Mouse (Mus musculus): ENCODE data around the gene Pfn4. TPM values are rescaled to one million over a fixed set of nuclear protein-coding genes. Genes with fewer than 3 reads are reported as not detected.
"Not testable (repeated sequence)": the region's sequence is repeated elsewhere in the genome, so short reads cannot be mapped to it uniquely, and the experiment has no call there.

Pfn4 gene
- polyA plus RNA-seq, 2 experiments: 2.4 to 4.8 TPM

- TF ChIP-seq POLR2A (IDR thresholded peaks at IDR 0.05; ENCODE audit: borderline replicate concordance, extremely low read depth, insufficient read depth, insufficient read length): no peak
- H3K4me3 ChIP-seq (replicated peaks; ENCODE audit: low read length): no peak overlapping the region
- H3K9me3 ChIP-seq (ENCODE audit: control insufficient read depth, low read length): no peaks in the 10 kb centered on the region
- no peaks in the 10 kb centered on the region for H3K27me3 ChIP-seq (ENCODE audit: control insufficient read depth, insufficient read depth, low read length)
- H3K36me3 ChIP-seq (ENCODE audit: control insufficient read depth, insufficient read depth, low read length): no peaks in the 10 kb centered on the region
- no peak overlapping the region for H3K9ac ChIP-seq (ENCODE audit: low read depth, low read length, severe bottlenecking)
- DNase-seq (ENCODE audit: low spot score) (no peak), ATAC-seq (ENCODE audit: low FRiP score, low read depth) (no peak)
- H3K4me1 ChIP-seq (ENCODE audit: control insufficient read depth, insufficient read depth, low read length): no peaks in the 10 kb centered on the region
- H3K4me2 ChIP-seq (replicated peaks; ENCODE audit: low read depth, low read length, severe bottlenecking): no peak overlapping the region
- 69% methylated on average over 4 of the region's 4 CpGs for WGBS
- no peak overlapping the region for H3K27ac ChIP-seq (replicated peaks; ENCODE audit: low read depth, low read length)
Measured at GRCm38 (mm10) chr12:4731629-4732028, 37.2 kb upstream of the Pfn4 start.

- Histone ChIP-seq H3K9ac (ENCODE audit: low read depth, low read length, severe bottlenecking) (no peak overlapping the region), H3K9me3 (ENCODE audit: control insufficient read depth, low read length) (no peaks in the 10 kb centered on the region), H3K4me2 (replicated peaks; ENCODE audit: low read depth, low read length, severe bottlenecking) (no peak overlapping the region), H3K4me1 (ENCODE audit: control insufficient read depth, insufficient read depth, low read length) (no peaks in the 10 kb centered on the region), H3K27ac (replicated peaks; ENCODE audit: low read depth, low read length) (no peak overlapping the region), H3K4me3 (replicated peaks; ENCODE audit: low read length) (no peak overlapping the region), H3K27me3 (ENCODE audit: control insufficient read depth, insufficient read depth, low read length) (no peaks in the 10 kb centered on the region), H3K36me3 (ENCODE audit: control insufficient read depth, insufficient read depth, low read length) (no peaks in the 10 kb centered on the region)
- DNase-seq (ENCODE audit: low spot score) (no peak), ATAC-seq (ENCODE audit: low FRiP score, low read depth) (no peak)
- TF ChIP-seq POLR2A (IDR thresholded peaks at IDR 0.05; ENCODE audit: borderline replicate concordance, extremely low read depth, insufficient read depth, insufficient read length): no peak
- 43% methylated on average over 4 of the region's 4 CpGs for WGBS
Measured at GRCm38 (mm10) chr12:4732332-4732731, 36.5 kb upstream of the Pfn4 start.

GRCm38 (mm10) chr12:4738031-4738576 lies 30.7 kb upstream of the Pfn4 start, which contains the start of gene Fam228a:
Gene Fam228a, minus strand, starts transcription at chr12:4738430.
- DNase-seq (ENCODE audit: low spot score): no peak
- Histone ChIP-seq H3K9ac (ENCODE audit: low read depth, low read length, severe bottlenecking) (no peak within 1 kb of the TSS), H3K27ac (replicated peaks; ENCODE audit: low read depth, low read length) (no peak within 1 kb of the TSS), H3K27me3 (ENCODE audit: control insufficient read depth, insufficient read depth, low read length) (no peaks in the 10 kb centered on the region), H3K36me3 (ENCODE audit: control insufficient read depth, insufficient read depth, low read length) (no peaks in the 10 kb centered on the region), H3K4me3 (replicated peaks; ENCODE audit: low read length) (no peak within 1 kb of the TSS), H3K4me1 (ENCODE audit: control insufficient read depth, insufficient read depth, low read length) (no peaks in the 10 kb centered on the region), H3K4me2 (replicated peaks; ENCODE audit: low read depth, low read length, severe bottlenecking) (no peak within 1 kb of the TSS), H3K9me3 (ENCODE audit: control insufficient read depth, low read length) (no peaks in the 10 kb centered on the region)
- ATAC-seq (ENCODE audit: low FRiP score, low read depth): no peak
- TF ChIP-seq POLR2A (IDR thresholded peaks at IDR 0.05; ENCODE audit: borderline replicate concordance, extremely low read depth, insufficient read depth, insufficient read length): no peak
- 87% methylated on average over 18 of the region's 18 CpGs for WGBS

- H3K27ac ChIP-seq (replicated peaks; ENCODE audit: low read depth, low read length): no peak overlapping the region
- 89% methylated on average over 7 of the region's 7 CpGs for WGBS
- H3K4me2 ChIP-seq (replicated peaks; ENCODE audit: low read depth, low read length, severe bottlenecking): no peak overlapping the region
- TF ChIP-seq POLR2A (IDR thresholded peaks at IDR 0.05; ENCODE audit: borderline replicate concordance, extremely low read depth, insufficient read depth, insufficient read length): no peak
- ATAC-seq (ENCODE audit: low FRiP score, low read depth) (no peak), DNase-seq (ENCODE audit: low spot score) (no peak)
- H3K27me3 ChIP-seq (ENCODE audit: control insufficient read depth, insufficient read depth, low read length): no peaks in the 10 kb centered on the region
- no peaks in the 10 kb centered on the region for H3K36me3 ChIP-seq (ENCODE audit: control insufficient read depth, insufficient read depth, low read length)
- H3K9me3 ChIP-seq (ENCODE audit: control insufficient read depth, low read length): no peaks in the 10 kb centered on the region
- no peak overlapping the region for H3K9ac ChIP-seq (ENCODE audit: low read depth, low read length, severe bottlenecking)
- no peaks in the 10 kb centered on the region for H3K4me1 ChIP-seq (ENCODE audit: control insufficient read depth, insufficient read depth, low read length)
- H3K4me3 ChIP-seq (replicated peaks; ENCODE audit: low read length): no peak overlapping the region
Measured at GRCm38 (mm10) chr12:4740823-4741222, 28.0 kb upstream of the Pfn4 start.

GRCm38 (mm10) chr12:4742183-4742582 lies 26.6 kb upstream of the Pfn4 start:
- ATAC-seq (ENCODE audit: low FRiP score, low read depth): no peak
- WGBS: 86% methylated on average over 3 of the region's 3 CpGs
- Histone ChIP-seq H3K27me3 (ENCODE audit: control insufficient read depth, insufficient read depth, low read length) (no peaks in the 10 kb centered on the region), H3K36me3 (ENCODE audit: control insufficient read depth, insufficient read depth, low read length) (no peaks in the 10 kb centered on the region), H3K9me3 (ENCODE audit: control insufficient read depth, low read length) (no peaks in the 10 kb centered on the region), H3K4me2 (replicated peaks; ENCODE audit: low read depth, low read length, severe bottlenecking) (no peak overlapping the region), H3K27ac (replicated peaks; ENCODE audit: low read depth, low read length) (no peak overlapping the region), H3K4me3 (replicated peaks; ENCODE audit: low read length) (no peak overlapping the region), H3K4me1 (ENCODE audit: control insufficient read depth, insufficient read depth, low read length) (no peaks in the 10 kb centered on the region), H3K9ac (ENCODE audit: low read depth, low read length, severe bottlenecking) (no peak overlapping the region)
- TF ChIP-seq POLR2A (IDR thresholded peaks at IDR 0.05; ENCODE audit: borderline replicate concordance, extremely low read depth, insufficient read depth, insufficient read length): no peak
- DNase-seq (ENCODE audit: low spot score): no peak

- H3K27me3 ChIP-seq (ENCODE audit: control insufficient read depth, insufficient read depth, low read length): no peaks in the 10 kb centered on the region
- H3K4me3 ChIP-seq (replicated peaks; ENCODE audit: low read length): no peak overlapping the region
- no peak overlapping the region for H3K9ac ChIP-seq (ENCODE audit: low read depth, low read length, severe bottlenecking)
- ATAC-seq (ENCODE audit: low FRiP score, low read depth): no peak
- 89% methylated on average over 10 of the region's 10 CpGs for WGBS
- H3K36me3 ChIP-seq (ENCODE audit: control insufficient read depth, insufficient read depth, low read length): no peaks in the 10 kb centered on the region
- TF ChIP-seq POLR2A (IDR thresholded peaks at IDR 0.05; ENCODE audit: borderline replicate concordance, extremely low read depth, insufficient read depth, insufficient read length): no peak
- H3K9me3 ChIP-seq (ENCODE audit: control insufficient read depth, low read length): no peaks in the 10 kb centered on the region
- no peaks in the 10 kb centered on the region for H3K4me1 ChIP-seq (ENCODE audit: control insufficient read depth, insufficient read depth, low read length)
- no peak for DNase-seq (ENCODE audit: low spot score)
- H3K4me2 ChIP-seq (replicated peaks; ENCODE audit: low read depth, low read length, severe bottlenecking): no peak overlapping the region
- H3K27ac ChIP-seq (replicated peaks; ENCODE audit: low read depth, low read length): no peak overlapping the region
Measured at GRCm38 (mm10) chr12:4744486-4744885, 24.3 kb upstream of the Pfn4 start.

GRCm38 (mm10) chr12:4754451-4754850 lies 14.4 kb upstream of the Pfn4 start:
- not testable (repeated sequence) for H3K4me3 ChIP-seq (replicated peaks; ENCODE audit: low read length); H3K9me3 ChIP-seq (ENCODE audit: control insufficient read depth, low read length); H3K4me2 ChIP-seq (replicated peaks; ENCODE audit: low read depth, low read length, severe bottlenecking); ATAC-seq (ENCODE audit: low FRiP score, low read depth); H3K27ac ChIP-seq (replicated peaks; ENCODE audit: low read depth, low read length); H3K27me3 ChIP-seq (ENCODE audit: control insufficient read depth, insufficient read depth, low read length); DNase-seq (ENCODE audit: low spot score); H3K9ac ChIP-seq (ENCODE audit: low read depth, low read length, severe bottlenecking); H3K36me3 ChIP-seq (ENCODE audit: control insufficient read depth, insufficient read depth, low read length); H3K4me1 ChIP-seq (ENCODE audit: control insufficient read depth, insufficient read depth, low read length)
- WGBS: 93% methylated on average over 4 of the region's 4 CpGs
